Mouse (Mus musculus) adrenal gland, postnatal 4 days (tissue): ENCODE measurements around the gene Rpl26. TPM values are rescaled to one million over a fixed set of nuclear protein-coding genes. Genes with fewer than 3 reads are reported as not detected.

Experiments
- DNase-seq, 2 experiments: peaks; one replicate each; pipeline ENCODE4 v3.0.0; 2021 to 2022; ENCODE audit warnings: low spot score in 2 of 2, mixed read lengths in 2 of 2
- long read RNA-seq, 2 experiments: library from polyadenylated mRNA; stranded (forward); transcript quantifications; one replicate each; pipeline ENCODE4 v2.0.0; 2021
- total RNA-seq, 2 experiments: library from RNA; stranded (reverse); gene quantifications; 2 replicates each; pipeline ENCODE4 v1.2.3; 2021

Gene Rpl26
- total RNA-seq, result 1,000 to 10,000 TPM; 1,502 to 1,552 TPM
- long read RNA-seq, experiment 1, transcript Rpl26-204 (2 exons, 636 nt), result minor isoform, 47 of 645 reads
- long read RNA-seq, experiment 1, transcript Rpl26-201 (4 exons, 526 nt), result major isoform, 559 of 645 reads
- long read RNA-seq, experiment 1, partial matches to known transcripts, result 25 of 645 reads
- long read RNA-seq, experiment 1, other reads (novel, unspliced or antisense), result 14 of 645 reads
- long read RNA-seq, experiment 2, transcript Rpl26-204 (2 exons, 636 nt), result minor isoform, 24 of 580 reads
- long read RNA-seq, experiment 2, transcript Rpl26-201 (4 exons, 526 nt), result major isoform, 456 of 580 reads
- long read RNA-seq, experiment 2, partial matches to known transcripts, result 89 of 580 reads
- long read RNA-seq, experiment 2, other reads (novel, unspliced or antisense), result 9 of 580 reads

DNA sequence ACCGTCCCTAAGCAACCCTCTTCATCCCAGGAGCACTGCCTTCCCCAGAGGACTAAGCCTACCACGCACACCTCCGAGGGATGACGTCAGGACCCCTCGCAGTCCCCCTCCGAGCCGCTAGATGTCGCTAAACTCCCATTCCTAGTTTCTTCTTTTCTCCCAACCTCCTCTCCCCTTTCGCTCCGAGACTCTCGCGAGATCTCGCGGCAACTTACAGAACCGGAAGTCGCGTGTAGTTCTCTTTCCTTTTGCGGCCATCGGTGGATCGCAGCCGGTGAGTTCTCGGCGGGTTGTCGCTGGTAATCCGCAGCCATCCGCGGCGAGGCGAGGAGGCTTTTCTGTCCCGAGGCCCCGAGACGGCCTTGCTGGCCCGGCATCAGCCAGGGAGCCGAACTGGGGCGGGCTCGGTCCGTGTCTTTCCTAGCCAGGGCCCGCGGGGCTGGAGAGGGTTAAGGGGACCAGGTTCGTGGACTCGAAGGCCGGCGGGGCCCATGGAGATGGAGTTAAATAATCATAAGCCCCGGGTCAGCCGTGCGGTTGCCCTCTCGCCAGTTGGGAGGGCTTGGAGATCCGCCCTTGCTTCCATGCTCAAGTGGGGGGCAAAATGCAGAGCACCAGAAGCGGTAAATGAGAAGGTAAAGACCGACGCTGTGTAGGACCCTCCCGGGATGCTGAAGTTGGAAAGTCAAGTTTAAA, at the start of gene Rpl26:
Gene Rpl26 (plus strand): TSS at position 233 of the 696 bp plus-strand sequence.
- DNase-seq, result peak; percentile 96 to 97

DNA sequence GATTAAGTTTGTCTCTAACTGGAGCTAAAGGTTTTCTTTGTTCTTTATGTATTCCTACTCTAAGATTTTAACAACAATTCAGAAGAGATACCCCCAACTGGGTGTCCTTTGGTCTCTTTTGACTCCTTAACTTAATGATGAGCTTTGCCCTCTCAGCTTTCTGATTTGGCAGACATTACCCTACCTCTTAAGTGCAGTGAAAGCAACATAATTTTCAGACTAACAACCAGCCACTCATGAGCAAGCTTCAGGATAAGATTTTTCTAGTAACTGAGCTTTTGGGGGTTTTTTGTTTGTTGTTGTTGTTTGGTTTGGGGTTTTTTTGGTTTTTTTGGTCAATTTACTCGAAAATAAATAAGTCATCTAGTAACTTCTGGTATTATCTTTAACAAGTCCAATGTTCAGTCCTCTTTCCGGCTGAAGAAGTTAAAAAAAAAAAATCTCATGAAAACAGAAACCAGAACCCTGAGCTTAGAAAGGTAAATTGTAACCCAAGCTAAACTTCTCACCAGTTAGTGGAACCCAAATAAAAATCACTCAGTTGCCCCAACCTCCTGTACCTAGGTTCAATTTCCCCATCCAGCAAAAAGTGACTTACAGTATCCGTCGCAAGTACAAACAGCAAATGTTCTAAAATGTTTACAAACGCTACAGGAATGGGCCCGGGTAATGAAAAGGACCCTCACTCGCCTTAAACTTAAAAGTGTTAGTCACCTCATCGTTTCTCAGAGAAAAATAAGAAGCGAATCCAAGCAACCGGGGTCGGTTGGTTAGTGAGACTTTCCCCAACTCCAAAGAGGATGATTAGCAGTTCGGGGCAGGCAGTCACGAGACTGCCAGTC, 49.5 kb upstream of the Rpl26 start:
- no peak for DNase-seq

DNA sequence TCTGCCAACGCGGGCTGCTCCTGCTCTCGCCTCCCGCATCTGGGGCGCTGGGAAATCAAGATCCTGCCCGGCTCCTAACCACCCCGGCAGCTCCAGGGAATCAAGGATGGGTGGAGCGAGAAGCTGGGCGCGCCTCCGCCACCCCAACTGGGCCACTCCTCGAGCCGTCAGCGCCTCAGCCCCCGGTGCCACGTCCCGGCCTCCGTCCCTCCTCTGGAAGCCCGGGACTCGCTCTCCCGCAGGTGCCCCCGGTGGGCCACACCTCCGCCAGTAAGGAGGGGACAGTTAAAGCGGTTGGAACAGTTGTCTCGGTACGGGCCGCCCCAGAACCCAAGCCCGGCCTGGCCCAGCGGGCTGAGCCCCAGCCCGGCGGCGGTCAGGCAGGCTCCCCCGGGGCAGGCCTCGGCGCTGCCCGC, 48.9 kb upstream of the Rpl26 start:
- peak; percentile 46 to 57 for DNase-seq

DNA sequence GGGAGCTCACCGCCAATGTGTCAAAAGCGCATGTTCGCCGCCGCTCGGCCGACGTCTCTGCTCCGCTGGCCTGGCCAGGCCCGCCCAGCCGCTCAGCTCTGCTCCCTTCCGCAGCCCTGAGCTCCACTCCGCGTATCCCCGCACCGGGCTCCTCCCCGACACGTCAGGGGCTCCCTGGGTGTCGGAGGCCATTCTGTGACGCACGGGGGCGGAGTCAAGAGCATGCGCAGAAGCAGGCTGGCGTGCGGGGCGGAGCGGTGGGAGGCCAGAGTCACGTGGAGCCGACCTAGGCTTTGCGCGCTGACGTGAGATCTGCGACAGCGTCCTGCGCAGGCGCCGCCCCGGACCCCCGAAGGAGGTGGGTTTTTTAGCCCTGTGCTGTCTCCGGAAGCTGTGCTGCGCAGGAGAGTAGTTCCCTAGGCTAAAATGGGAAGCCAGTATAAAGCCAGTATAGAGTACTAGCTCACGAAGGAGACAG, 48.4 kb upstream of the Rpl26 start:
- DNase-seq, result peak; percentile 99 to 100

DNA sequence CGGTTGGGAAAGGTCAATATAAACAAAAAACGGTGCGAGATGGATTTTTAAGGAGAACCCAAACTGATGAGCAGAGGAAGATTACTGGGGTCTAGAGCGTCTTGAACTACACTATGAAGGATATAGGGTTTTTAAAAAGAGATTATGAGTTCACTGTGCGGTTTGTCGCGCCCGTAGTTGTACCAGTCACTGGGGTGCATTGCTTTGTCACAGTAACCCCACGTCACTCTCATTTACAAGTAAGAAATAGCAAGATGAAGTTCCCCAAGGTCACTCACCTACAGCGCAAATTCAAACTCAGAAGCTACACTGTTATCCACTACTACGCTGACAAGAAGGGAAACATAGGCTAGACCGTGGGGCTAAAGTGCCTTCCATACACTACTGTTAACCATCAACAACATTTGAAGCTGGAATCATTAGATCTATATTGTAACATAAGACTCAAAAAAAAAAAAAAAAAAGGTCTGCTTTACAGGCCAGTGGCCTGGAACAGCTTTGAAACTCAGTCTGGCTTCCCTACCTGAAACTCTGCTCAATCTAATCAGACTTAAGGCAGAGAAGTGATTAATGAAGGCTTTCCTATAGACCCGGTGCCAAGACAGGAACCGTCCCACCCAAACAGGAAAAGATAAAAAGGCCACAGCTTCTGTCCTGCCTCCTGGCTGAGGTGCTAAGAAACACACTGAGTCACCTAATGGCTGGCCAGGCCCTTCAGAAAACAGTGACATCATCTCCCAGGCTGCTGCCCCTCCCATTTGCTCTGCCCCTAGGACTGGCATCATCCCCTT, 47.6 kb upstream of the Rpl26 start:
- DNase-seq, result peak in 1 of 2 experiments; percentile 16

DNA sequence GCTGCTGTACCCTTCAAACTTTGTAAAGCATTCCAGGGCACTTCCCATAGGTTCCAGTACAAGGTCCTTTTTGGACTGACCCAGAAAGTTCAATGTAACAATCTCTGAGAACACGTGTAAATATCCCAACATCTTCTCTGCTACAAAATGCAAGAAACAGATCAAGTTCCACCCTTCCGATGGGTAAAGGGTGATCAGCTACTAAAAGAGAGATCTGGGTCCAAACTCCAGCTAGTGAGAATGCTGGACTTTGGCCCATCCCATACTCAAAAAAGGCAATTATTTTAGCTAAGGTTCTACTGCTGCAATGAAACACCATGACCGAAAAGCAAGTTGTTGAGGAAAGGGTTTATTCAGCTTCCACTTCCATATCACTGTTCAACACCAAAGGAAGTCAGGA, 46.8 kb upstream of the Rpl26 start:
- no peak for DNase-seq

DNA sequence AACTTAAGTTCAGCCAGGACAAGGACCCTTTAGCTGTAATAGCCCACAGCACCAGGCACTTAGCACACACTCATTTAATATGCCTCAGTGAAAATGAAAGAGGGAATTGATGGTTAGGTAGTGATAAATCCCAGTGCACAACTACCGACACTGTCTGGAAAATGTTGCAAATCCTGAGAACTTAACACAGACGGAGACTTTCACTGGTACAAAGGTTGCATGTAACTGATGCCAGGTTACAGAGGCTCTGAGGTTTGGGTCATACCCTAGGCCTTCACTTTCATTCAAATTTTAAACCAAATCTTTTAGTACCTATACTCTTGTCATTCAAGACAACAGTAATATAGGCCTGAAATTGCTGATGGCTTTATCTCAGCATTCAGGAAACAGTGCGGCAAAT, 44.1 kb upstream of the Rpl26 start:
- DNase-seq, result no peak

DNA sequence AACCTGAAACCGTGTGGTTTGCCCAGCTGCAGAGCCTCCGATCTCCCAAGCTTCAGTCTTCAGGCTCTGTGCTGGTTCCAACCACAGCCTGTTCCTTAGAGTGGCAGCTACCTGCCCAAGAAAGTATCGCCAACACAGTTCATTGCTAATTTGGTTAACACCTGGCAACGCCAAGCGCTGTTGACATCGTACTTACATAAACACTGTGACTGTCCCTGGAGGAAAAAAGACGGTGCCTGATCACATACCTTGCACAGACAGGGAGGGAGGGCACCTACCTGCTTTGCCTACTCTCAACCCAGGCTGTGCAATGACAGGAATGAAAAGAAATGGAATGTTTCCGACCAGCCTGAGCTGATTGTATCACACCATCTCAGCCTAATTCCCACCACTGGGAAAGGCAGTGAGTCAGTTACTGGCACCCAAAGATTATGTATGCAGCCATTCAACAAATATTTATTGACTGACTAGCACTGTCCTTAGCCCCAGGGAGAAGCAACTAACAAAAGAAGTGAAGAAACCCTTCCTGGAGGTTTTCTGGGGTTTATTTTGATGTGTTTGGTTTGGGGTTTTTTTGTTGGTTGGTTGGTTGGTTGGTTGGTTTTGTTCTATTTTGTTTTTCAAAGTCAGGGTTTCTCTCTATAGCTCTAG, 41.3 kb upstream of the Rpl26 start:
- no peak for DNase-seq

DNA sequence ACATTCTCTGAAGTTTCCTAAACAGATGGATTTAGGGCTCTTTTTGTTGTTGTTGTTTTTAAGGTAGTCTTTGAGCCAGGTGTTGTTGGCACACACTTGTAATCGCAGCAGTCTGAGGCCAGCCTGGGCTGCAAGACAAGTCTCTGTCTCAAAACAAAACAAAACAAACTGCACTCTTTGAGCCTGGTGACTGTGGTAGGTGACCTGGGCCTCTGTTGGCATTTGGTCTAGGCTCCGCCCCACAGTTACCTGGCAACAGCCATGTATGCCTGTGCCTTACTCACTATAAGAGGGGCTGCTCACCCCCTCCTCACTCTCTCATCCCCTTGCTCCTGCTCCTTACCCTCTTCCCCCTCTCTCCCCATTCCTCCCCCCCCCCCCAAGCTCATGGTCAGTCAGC, 39.1 kb upstream of the Rpl26 start:
- no peak for DNase-seq

DNA sequence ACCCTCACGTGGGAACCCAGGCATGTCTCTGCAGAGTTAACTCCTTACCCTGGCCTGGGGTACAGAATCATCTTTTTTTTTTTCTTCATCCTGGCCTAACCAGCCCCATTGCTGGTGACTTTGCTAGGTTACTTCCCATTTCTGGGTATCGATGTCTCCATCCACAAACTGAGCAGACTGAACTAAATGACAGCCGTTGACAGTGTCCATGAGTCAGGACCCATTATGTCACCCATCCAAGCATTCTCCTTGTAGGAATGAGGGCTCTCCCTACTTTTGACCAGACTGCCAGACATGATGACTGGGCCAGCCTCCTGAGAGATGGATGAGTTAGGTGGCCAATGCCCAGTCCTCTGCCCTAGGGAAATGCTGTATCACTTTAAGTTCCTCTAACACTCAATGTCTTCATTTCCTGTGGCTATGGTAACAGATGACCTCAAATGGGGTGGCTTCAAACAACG, 37.7 kb upstream of the Rpl26 start:
- no peak for DNase-seq

DNA sequence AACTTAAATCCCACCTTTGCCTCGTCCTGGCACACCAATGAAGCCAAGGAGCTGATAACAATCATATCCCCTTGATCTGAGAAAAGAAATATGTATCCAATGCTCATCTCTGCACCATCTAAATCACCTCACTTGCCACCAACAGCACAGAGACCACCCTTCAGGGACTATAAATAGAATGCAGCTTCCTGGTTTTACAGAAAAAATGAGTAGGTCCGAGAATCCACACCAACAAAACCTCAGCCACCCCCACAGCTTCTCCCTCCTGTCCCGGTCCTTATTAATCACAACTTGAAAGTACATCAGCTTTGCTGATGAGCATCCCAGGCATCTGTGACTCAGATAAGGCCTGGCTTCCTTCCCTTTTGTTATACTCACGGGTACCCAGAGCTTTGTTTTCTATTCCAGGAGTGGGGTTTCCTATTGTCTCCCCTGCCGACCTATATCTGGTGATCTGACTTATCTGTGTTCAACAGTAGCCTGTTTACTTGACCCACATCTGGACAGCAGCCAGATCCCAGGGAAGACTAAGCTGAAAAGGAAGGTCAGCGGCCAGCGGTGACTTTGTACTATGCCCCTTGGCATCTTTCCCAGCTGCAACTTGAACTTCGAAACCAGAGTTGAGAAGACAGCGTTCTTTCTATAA, 36.7 kb upstream of the Rpl26 start:
- DNase-seq, result peak; percentile 46 to 84

DNA sequence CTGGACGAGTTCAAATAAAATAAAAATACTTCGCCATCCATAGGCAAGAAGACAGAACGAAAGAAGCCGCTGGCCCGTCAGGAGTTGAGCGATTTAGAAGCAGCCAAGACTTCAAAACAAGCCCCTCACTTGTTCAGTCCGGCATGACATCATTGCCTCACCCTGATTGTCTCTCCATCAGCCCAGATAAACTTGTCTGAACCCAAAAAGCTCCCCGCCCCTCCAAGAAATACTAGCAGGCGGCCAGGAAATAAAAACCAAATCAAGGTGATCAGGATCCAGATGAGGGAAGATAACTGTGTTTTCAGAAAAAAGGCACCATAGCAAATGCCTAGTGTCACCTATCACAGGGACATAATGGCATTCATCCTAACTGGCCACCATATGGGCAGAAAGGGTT, 30.1 kb upstream of the Rpl26 start:
- no peak for DNase-seq

DNA sequence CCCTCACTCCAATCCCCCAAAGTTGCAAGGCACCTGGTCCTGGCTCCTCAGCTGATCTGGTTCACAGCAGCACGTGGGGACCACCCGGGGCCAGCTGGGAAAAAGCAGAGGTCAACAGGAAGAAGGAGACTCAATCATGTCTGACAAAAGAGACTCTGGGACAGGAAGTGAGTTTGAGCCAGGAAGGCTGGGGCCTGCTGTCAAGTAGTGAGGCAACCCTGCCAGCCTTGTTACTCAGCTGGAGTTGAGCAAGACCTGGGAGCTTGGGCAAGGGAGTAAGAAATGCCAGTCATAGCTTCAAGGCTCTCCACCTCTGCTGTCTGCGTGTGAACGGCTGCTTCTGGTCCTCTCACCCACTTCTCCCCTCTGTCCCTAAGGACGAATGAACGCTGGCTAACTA, 29.6 kb upstream of the Rpl26 start, which contains the start of gene Ndel1:
Gene Ndel1 (minus strand): TSS at position 111 of the 400 bp plus-strand sequence.
- peak in 1 of 2 experiments; percentile 40 for DNase-seq

DNA sequence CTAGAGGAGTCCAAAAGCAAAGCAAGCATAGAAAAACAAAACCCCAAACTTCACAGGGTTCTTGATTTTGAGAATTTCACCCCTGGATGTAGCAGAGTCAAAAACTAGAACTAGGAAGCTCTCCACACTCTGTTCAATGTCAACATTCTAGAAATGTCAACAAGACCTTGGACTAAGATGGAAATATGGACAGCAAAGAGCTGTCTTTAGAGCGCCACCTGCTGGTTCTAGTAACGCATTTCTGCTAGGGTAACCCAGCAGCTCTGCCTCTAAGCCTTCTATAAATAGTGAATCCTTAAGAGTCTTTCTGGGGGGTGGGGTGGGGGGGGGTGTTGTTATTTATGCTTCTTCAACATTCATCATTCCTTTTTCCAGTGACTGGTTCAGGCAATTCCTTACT, 26.5 kb upstream of the Rpl26 start:
- peak in 1 of 2 experiments; percentile 48 for DNase-seq

DNA sequence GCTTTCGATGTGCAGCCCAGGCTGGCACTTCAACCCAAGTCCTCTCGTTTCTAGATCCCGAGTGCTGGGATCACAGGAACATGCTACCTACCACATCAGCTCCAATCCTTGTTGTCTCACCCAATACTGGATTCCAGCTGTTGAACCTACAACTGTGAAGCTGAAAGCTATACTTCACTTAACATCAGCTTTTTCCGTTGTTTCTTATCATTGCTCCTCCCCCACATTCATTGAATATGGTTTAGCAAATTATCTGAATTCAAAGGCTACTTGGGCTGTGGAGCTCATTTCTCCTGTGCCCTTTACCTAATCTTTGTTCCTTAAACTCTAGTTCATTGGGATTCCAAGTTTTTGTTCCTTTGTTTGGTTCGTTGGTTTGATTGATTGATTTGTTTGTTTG, 22.6 kb upstream of the Rpl26 start:
- no peak for DNase-seq

DNA sequence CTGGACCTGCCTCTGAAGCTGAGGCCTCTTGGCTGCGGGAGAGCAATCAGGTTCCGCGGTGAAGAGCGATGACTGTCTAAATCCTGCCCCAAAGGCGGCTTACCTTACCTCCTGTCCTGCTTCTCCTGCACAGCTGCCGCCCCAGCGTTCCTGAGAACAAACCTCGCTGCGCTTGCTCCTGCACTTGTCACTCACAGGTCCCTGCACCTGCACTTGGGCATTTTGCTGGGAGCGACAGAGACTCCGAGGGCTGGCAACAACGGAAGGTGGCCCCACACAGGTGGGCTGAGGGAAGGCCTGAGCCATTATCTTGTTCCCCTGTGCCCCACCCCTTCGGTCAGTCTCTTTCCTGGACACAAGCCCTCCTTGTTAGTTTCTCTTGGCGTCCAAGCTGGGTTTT, 19.3 kb upstream of the Rpl26 start:
- DNase-seq, result no peak

DNA sequence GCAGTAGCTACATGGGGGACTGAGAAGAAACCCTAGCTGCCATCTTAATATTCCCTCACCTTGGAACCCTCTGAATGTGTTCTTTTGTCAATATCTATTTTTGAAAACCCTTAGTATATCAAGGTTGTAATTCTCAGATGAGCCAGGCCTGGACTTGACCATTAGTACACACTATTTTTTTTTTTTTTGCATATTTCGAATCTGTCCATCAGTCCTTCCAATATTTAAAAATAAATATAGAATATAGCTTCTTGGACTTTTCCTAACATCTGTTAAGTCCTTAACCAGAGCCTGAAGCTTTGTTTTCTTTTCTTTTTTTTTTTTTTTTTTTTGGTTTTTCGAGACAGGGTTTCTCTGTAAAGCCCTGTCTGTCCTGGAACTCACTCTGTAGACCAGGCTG, 17.5 kb upstream of the Rpl26 start:
- DNase-seq, result no peak

DNA sequence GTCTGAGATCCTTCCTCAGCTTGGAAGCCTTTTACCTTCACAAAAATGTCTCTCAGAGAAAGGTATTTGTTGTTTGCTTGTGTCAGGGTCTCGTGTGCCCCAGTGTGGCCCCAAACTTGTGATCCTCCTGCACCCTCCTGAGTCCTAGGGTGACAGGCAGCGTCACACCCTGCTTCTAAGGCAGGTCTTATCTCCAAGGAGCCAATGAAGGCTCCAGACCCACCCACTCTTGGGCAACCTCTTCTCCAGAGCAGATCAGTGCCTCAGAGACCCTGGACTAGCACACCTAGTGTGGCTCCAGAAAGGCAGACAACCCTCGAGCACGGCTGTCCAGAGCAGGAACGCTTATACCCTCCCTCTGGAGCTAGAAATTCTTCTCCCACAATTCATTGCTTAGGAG, 17.0 kb upstream of the Rpl26 start:
- no peak for DNase-seq

DNA sequence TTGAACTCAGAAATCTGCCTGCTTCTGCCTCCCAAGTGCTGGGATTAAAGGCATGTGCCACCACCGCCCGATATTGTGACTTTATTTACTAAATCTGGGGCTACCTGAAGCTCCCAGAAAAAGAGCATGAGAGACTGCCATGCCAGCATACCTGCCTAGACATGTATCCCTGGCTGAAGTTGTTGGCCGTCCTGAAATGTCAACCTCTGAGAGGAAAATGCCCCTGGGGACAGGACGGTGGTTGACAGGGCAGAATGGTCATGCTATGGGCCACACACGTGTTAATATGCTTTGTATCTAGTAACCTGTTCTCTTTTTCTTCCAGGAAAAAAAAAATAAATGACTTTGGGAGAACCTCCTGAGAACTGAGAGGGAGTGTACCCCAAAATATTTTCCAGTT, 15.3 kb upstream of the Rpl26 start:
- DNase-seq, result no peak

DNA sequence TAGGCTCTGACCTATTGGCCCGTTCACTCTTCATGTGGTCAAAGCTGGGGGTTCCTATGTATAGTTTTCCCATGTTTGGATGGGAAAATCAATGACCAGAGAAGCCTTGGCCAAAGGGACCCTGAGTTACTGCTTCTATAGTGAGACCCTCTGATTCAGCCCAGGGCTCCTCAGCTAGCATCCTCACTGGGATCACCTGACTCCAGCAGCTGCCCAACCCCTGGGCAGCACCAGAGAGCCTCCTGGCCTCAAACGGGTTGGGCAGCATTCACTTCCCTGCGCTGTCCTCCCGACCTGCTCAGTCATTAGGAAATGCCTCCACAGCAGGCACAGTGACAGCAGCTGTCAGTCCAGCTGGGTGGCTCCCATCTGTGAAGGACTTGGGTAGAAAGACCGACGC, 13.1 kb upstream of the Rpl26 start, which contains the start of gene Rnf222:
Gene Rnf222 (plus strand): TSS at position 301 of the 400 bp plus-strand sequence.
- DNase-seq, result no peak
